Comparison of ENCODE assay signal across 14 mouse cellular contexts in the genomic region with DNA sequence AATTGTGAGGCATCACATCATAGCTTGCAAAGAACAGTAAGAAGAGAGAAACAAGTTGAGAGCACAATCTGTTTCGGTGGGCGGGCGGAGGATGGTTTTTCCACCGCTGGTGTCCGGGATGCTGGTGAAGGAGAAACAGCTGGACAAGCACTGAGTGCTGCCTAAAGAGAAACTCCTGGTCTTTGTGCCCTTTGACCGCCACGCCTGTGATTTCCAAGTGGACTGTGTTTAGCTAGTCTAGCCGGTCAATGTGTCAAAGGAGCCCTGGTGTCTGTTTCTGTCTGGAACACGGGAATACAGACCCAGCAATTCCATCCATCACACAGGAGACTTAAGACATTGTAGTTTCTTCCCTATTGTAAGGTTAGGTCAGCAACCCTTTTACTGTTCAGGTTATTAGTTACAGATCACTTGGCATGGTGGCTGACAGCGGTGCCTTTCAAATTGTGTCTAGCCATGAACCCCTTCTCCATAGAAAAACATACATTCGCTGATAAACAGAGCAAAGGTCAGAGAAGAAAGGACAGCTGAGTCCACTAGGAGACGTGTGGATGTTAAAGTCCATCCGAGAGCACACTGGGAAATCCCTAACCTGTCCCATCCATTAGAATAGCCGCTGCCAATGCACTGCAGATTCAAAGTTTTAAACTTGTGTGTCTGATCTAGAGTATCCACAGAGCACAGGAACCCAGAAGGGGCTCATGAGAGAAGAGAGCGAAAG. TPM values are rescaled to one million over a fixed set of nuclear protein-coding genes. Genes with fewer than 3 reads are reported as not detected.
DNase-seq lines count a peak whose midpoint lies in the region; ATAC-seq and TF ChIP-seq lines count a peak whose summit lies in the region.
"Had no signal": no experiment of that assay in that cellular context is flagged by ENCODE, and none has a peak within 500 bp of the region (broad histone marks: within the 10 kb centered on the region; RNA-seq: fewer than 3 reads in every experiment).

No protein-coding gene starts in this region.

- no peak for TF ChIP-seq POLR2A in kidney, adult 2 months (IDR thresholded peaks at IDR 0.05; ENCODE audit: low read depth, low read length)

- H3K9me3 ChIP-seq in heart, embryonic 10.5 days, result no peaks in the 10 kb centered on the region
- H3K9me3 ChIP-seq in liver, embryonic 13.5 days (replicated peaks), result no peaks in the 10 kb centered on the region; the same call in 1 of the 2 replicates

- no peaks in the 10 kb centered on the region for H3K27me3 ChIP-seq in heart, embryonic 10.5 days (ENCODE audit: insufficient read depth, poor library complexity, severe bottlenecking)
- H3K27me3 ChIP-seq in kidney, adult 2 months (replicated peaks; ENCODE audit: control insufficient read depth, insufficient read depth, low read length), result no peaks in the 10 kb centered on the region
- no peaks in the 10 kb centered on the region for H3K27me3 ChIP-seq in liver, embryonic 13.5 days
- H3K27me3 ChIP-seq: embryonic facial prominence, embryonic 12.5 days; forebrain, embryonic 13.5 days; megakaryocyte, embryonic 14.5 days had no signal

- WGBS in heart, embryonic 10.5 days, result 83% methylated on average over 15 of the region's 15 CpGs
- 50% methylated on average over 15 of the region's 15 CpGs for WGBS in kidney, adult 2 months
- WGBS in liver, embryonic 13.5 days (ENCODE audit: insufficient replicate concordance), result 71% methylated on average over 15 of the region's 15 CpGs

- no peak overlapping the region for H3K9ac ChIP-seq in liver, embryonic 13.5 days
- H3K9ac ChIP-seq: embryonic facial prominence, embryonic 12.5 days; forebrain, embryonic 13.5 days had no signal

- TF ChIP-seq CTCF in kidney, adult 2 months (conservative IDR thresholded peaks at IDR 0.05; ENCODE audit: insufficient read depth, insufficient read length, low read depth, low read length), result no peak

- H3K27ac ChIP-seq in heart, embryonic 10.5 days, result no peak overlapping the region
- peak overlapping the region; percentile 62; the same call in 1 of the 2 replicates for H3K27ac ChIP-seq in kidney, adult 2 months (ENCODE audit: insufficient read depth, low read depth, low read length)
- no peak overlapping the region for H3K27ac ChIP-seq in liver, embryonic 13.5 days
- H3K27ac ChIP-seq: embryonic facial prominence, embryonic 12.5 days; forebrain, embryonic 13.5 days had no signal

- ATAC-seq in liver, embryonic 13.5 days (ENCODE audit: low read depth), result peak; percentile 32; the same call in 1 of the 2 replicates
- ATAC-seq in frontal cortex, adult (ENCODE audit: low TSS enrichment), result no peak
- ATAC-seq: forebrain, embryonic 13.5 days had no signal

- peak; percentile 67 for DNase-seq in heart, embryonic 10.5 days (ENCODE audit: low spot score)
- DNase-seq in heart, postnatal 25 days (ENCODE audit: low spot score), result no peak
- DNase-seq in kidney, adult 2 months, result peak; percentile 92
- DNase-seq in liver, embryonic 13.5 days, result no peak
- DNase-seq in lung, postnatal 36 days, result peak; percentile 79
- no peak for DNase-seq in thymus, postnatal 36 days
- DNase-seq in c-Kit-positive CD71-positive TER-119-positive erythroid progenitor cells, embryonic 14.5 days (ENCODE audit: low spot score), result no peak
- DNase-seq: cerebellum, adult 2 months; spleen, adult 18-20 months had no signal

- H3K4me2 ChIP-seq in liver, embryonic 13.5 days, result peak overlapping the region; percentile 28
- H3K4me2 ChIP-seq: embryonic facial prominence, embryonic 12.5 days; forebrain, embryonic 13.5 days had no signal

- intact Hi-C loops in heart, postnatal 25 days (cut with DNase I), result no loop called here

- peaks cover 57% of the 10 kb centered on the region for H3K36me3 ChIP-seq in heart, embryonic 10.5 days
- no peaks in the 10 kb centered on the region; the same call in none of the 2 replicates for H3K36me3 ChIP-seq in kidney, adult 2 months (ENCODE audit: control insufficient read depth, insufficient read depth, low read length)
- peaks cover 28% of the 10 kb centered on the region for H3K36me3 ChIP-seq in liver, embryonic 13.5 days

- peaks cover 43% of the 10 kb centered on the region for H3K4me1 ChIP-seq in heart, embryonic 10.5 days
- peaks cover 44% of the 10 kb centered on the region for H3K4me1 ChIP-seq in kidney, adult 2 months (ENCODE audit: control insufficient read depth, insufficient read depth, low read length)
- H3K4me1 ChIP-seq in liver, embryonic 13.5 days (replicated peaks), result peaks cover 20% of the 10 kb centered on the region
- H3K4me1 ChIP-seq: embryonic facial prominence, embryonic 12.5 days; forebrain, embryonic 13.5 days; megakaryocyte, embryonic 14.5 days had no signal

- no peak overlapping the region for H3K4me3 ChIP-seq in heart, embryonic 10.5 days
- H3K4me3 ChIP-seq in kidney, adult 2 months (ENCODE audit: insufficient read depth, low read depth, low read length), result no peak overlapping the region
- H3K4me3 ChIP-seq in liver, embryonic 13.5 days (replicated peaks), result no peak overlapping the region
- H3K4me3 ChIP-seq: embryonic facial prominence, embryonic 12.5 days; forebrain, embryonic 13.5 days; megakaryocyte, embryonic 14.5 days; myocyte had no signal

RNA-seq across cellular contexts. Expression of a gene that starts 8.0 kb away (rescaled TPM):
- polyA plus RNA-seq in heart, embryonic 10.5 days (2016; fragmentation: Nextera tagmentation; extraction: Ambion mirVana), result 113 and 129 TPM in 2 replicates
- 100 to 1,000 TPM; 662 to 714 TPM for total RNA-seq in heart, postnatal 25 days (2021)
- 471 and 515 TPM in 2 replicates for polyA plus RNA-seq in kidney, adult 2 months (2012; rRNA removed)
- 79.6 and 100 TPM in 2 replicates for polyA plus RNA-seq in liver, embryonic 13.5 days (2015; fragmentation: Nextera tagmentation; extraction: Ambion mirVana)

RNA-seq across cellular contexts. Expression of a gene that starts 39.1 kb away (rescaled TPM):
- polyA plus RNA-seq in heart, embryonic 10.5 days (2016; fragmentation: Nextera tagmentation; extraction: Ambion mirVana), result 3.7 and 7.0 TPM in 2 replicates
- total RNA-seq in heart, postnatal 25 days (2021), result 10 to 100 TPM; 33.7 to 34.8 TPM
- polyA plus RNA-seq in kidney, adult 2 months (2012; rRNA removed), result 7.8 and 9.4 TPM in 2 replicates
- 0.40 and 0.50 TPM in 2 replicates for polyA plus RNA-seq in liver, embryonic 13.5 days (2015; fragmentation: Nextera tagmentation; extraction: Ambion mirVana)

Comparison
In these comparisons a context has a peak if more than half of its experiments do, and no peak if none do; other contexts are left out.
1. DNase-seq: peak in heart, embryonic 10.5 days (single experiment), kidney, adult 2 months (single experiment) and lung, postnatal 36 days (single experiment); none in heart, postnatal 25 days (single experiment), liver, embryonic 13.5 days (single experiment), thymus, postnatal 36 days (0 of 2) and c-Kit-positive CD71-positive TER-119-positive erythroid progenitor cells, embryonic 14.5 days (single experiment).